Mouse (Mus musculus): ENCODE measurements around the gene Trmt2a. TPM values are rescaled to one million over a fixed set of nuclear protein-coding genes. Genes with fewer than 3 reads are reported as not detected.

The Trmt2a gene
- polyA plus RNA-seq (2015; fragmentation: Nextera tagmentation; extraction: Ambion mirVana): 117 and 119 TPM in 2 replicates

DNA sequence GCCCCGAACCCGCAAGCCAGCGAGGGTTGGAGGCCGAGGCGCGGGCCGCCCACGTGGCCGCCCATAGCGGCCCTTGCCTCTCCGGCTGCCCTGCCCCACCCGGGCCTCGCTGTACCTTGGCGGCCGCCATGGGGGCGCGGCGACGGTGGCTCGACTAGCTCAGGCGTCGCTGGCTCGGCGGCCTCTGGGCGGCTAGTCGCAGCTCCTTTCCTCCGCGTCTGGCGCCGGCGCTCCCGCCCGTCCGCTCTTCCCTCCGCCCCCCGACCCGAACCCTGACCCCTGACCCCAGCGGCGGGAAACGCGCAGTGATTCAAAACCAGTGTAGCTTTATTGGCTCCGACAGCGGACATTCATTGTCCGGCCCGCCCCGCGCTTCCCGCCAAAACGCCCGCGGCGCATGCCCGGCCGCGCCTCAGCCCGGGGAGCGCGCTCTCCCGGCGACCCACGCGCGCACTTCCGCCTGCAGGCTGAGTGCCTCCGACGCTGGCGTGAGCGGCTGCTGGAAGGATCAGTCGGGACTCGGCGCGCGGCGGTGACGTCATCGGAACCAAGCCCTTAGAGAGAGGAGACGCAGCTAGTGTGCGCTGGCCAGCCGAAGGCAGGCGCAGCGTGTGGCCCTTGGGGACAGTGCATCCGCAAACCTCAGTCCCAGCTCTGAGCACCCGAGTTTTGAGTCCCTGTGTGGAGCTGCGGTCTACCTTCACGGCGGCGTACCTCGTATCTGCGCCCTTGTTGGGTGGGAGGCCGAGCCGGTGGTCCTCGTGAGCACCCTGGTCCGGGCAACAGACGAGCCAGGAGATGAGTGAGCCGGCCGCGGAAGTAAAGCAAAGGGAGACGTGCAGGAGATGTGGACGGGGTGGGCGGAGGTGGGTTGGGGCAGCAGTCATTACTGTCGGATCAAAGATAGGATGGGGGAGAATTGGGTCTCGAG, at the start of gene Trmt2a, which contains the start of gene Ranbp1:
Trmt2a (plus strand) TSS at position 247 of the 931 bp plus-strand sequence.
Ranbp1 (minus strand) TSS at position 300 of the 931 bp plus-strand sequence.
- H3K4me1 ChIP-seq (ENCODE audit: insufficient read depth, low read length): peaks cover 33% of the 10 kb centered on the region
- WGBS: under 1% methylated on average over 100 of the region's 102 CpGs
- ATAC-seq (ENCODE audit: low FRiP score, low TSS enrichment): peak; percentile 97

DNA sequence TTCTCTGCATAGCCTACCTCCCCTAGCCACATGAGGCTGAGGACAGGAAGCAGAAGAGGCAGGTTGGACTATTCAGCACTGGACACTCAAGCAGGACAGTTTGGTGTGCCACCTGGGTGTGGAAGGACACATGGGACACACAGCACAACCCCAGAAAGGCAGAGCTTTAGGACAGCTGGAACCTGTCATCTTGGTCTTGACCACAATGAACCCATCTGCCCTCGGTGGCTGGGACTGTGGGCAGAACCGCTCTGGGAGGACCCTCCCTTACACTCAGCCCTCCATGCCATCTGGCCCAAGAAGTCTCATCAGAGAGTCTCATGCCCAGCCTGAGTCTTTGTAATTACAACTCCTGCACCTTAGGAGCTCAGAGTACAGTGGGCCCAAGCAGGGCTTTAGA, 48.4 kb upstream of the Trmt2a start:
- no peaks in the 10 kb centered on the region for H3K9me3 ChIP-seq (ENCODE audit: low read length)
- no peak overlapping the region for H3K27ac ChIP-seq (ENCODE audit: low read length)
- no peak overlapping the region for H3K4me3 ChIP-seq (ENCODE audit: low read length)
- WGBS: 42% methylated on average over 2 of the region's 2 CpGs
- no peaks in the 10 kb centered on the region for H3K36me3 ChIP-seq (ENCODE audit: insufficient read depth, low read length)
- no peak overlapping the region for H3K9ac ChIP-seq (replicated peaks; ENCODE audit: low read length)
- no peak for ATAC-seq (ENCODE audit: low FRiP score, low TSS enrichment)
- H3K4me2 ChIP-seq (replicated peaks; ENCODE audit: low read depth, low read length): no peak overlapping the region
- H3K4me1 ChIP-seq (ENCODE audit: insufficient read depth, low read length): peaks cover 29% of the 10 kb centered on the region
- H3K27me3 ChIP-seq (ENCODE audit: insufficient read depth, low read length): 0 out of 2 replicates have a peak, but pooled peaks cover 6% of the 10 kb centered on the region

More for the DNA sequence above, at the start of gene Trmt2a, which contains the start of gene Ranbp1:
- Histone ChIP-seq H3K9me3 (ENCODE audit: low read length) (no peaks in the 10 kb centered on the region), H3K4me2 (replicated peaks; ENCODE audit: low read depth, low read length) (peak within 1 kb of the TSS; percentile 70), H3K27ac (ENCODE audit: low read length) (peak within 1 kb of the TSS; percentile 94), H3K4me3 (ENCODE audit: low read length) (peak within 1 kb of the TSS; percentile 81), H3K9ac (replicated peaks; ENCODE audit: low read length) (peak within 1 kb of the TSS; percentile 93), H3K27me3 (ENCODE audit: insufficient read depth, low read length) (no peaks in the 10 kb centered on the region), H3K36me3 (ENCODE audit: insufficient read depth, low read length) (peaks cover 55% of the 10 kb centered on the region)

DNA sequence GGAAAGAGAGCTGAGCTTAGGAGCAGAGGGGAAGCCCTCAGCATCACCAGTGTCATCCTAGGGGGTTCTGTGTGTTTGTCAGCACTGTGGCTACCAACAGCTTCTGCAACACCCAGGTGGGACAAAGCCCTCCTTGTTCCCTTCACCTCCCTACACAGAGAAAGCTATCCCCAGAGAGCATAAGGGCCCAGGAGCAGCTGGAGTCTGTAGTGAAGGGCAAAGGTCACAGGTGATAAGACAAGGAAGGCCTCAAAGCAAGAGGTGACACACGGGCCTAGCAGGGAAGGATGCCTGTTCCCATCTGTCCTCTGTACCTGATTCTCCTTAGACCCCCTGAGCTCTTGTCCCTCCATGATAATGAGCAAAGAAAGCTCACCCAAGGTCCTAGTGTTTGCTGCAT, 46.9 kb upstream of the Trmt2a start:
- no peak overlapping the region for H3K9ac ChIP-seq (replicated peaks; ENCODE audit: low read length)
- no peaks in the 10 kb centered on the region for H3K9me3 ChIP-seq (ENCODE audit: low read length)
- no peak overlapping the region for H3K4me2 ChIP-seq (replicated peaks; ENCODE audit: low read depth, low read length)
- no peaks in the 10 kb centered on the region for H3K36me3 ChIP-seq (ENCODE audit: insufficient read depth, low read length)
- peaks cover 27% of the 10 kb centered on the region for H3K4me1 ChIP-seq (ENCODE audit: insufficient read depth, low read length)
- 43% methylated on average over 1 of the region's 1 CpGs for WGBS
- ATAC-seq (ENCODE audit: low FRiP score, low TSS enrichment): no peak
- no peak overlapping the region for H3K27ac ChIP-seq (ENCODE audit: low read length)
- H3K27me3 ChIP-seq (ENCODE audit: insufficient read depth, low read length): 0 out of 2 replicates have a peak, but pooled peaks cover 3% of the 10 kb centered on the region
- H3K4me3 ChIP-seq (ENCODE audit: low read length): no peak overlapping the region

DNA sequence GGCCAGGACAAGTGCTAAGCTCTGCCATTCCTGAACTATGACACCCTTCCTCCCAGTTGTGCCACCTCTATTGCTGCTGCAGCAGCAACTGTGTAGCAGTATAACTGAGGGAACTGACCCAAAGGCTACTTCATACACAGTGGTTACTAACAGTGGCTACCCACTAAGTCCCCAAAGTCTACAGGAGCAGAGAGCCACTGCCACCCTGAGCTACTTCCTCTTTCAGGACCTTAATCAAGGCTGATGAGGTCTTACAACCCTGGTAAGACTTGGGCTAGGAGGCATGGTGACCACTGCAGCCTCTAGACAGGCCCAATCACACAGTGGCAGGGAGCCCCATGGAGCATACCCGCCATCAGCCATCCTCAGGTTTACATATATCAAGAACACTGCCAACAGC, 46.4 kb upstream of the Trmt2a start:
- Histone ChIP-seq H3K9me3 (ENCODE audit: low read length) (no peaks in the 10 kb centered on the region), H3K9ac (replicated peaks; ENCODE audit: low read length) (no peak overlapping the region), H3K4me1 (ENCODE audit: insufficient read depth, low read length) (peaks cover 27% of the 10 kb centered on the region), H3K4me2 (replicated peaks; ENCODE audit: low read depth, low read length) (no peak overlapping the region), H3K27ac (ENCODE audit: low read length) (no peak overlapping the region), H3K27me3 (ENCODE audit: insufficient read depth, low read length) (0 out of 2 replicates have a peak, but pooled peaks cover 3% of the 10 kb centered on the region), H3K36me3 (ENCODE audit: insufficient read depth, low read length) (no peaks in the 10 kb centered on the region), H3K4me3 (ENCODE audit: low read length) (no peak overlapping the region)
- 100% methylated on average over 1 of the region's 1 CpGs for WGBS
- ATAC-seq (ENCODE audit: low FRiP score, low TSS enrichment): no peak

DNA sequence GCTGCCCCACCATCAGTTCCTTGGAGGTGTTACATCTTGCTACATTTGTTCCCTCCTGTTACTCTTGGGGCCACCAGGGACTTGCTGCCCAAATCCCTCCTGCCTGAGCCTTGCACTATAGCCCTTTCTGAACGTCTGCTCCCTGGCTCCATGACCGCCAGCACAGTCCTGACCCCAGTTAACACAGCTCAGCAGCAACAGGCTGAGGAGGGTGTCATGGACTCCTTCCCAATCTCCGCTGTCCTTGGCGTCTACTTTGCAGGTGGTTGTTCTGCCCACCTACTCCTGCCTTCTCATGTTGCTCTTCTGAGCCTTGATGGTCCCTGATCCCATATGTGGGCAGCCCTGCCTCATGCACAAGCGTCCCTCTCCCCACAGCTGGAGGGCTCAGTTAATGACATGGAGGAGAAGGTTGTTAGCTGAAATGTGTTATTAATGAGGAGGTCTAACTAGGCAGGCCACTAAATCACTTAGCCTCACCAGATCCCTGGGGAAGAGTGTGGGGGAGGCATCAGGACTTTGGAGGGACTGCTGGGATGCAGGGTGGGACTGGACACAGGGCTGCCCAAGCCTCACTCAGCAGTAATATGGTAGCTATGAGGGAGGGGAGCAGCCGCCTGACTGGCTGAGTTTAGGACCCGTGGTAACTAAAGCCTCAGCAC, 44.9 kb upstream of the Trmt2a start:
- H3K9me3 ChIP-seq (ENCODE audit: low read length): no peaks in the 10 kb centered on the region
- 14% methylated on average over 7 of the region's 7 CpGs for WGBS
- no peaks in the 10 kb centered on the region for H3K36me3 ChIP-seq (ENCODE audit: insufficient read depth, low read length)
- peaks cover 23% of the 10 kb centered on the region for H3K4me1 ChIP-seq (ENCODE audit: insufficient read depth, low read length)
- H3K27me3 ChIP-seq (ENCODE audit: insufficient read depth, low read length): 0 out of 2 replicates have a peak, but pooled peaks cover 3% of the 10 kb centered on the region
- no peak overlapping the region for H3K4me3 ChIP-seq (ENCODE audit: low read length)
- peak; percentile 89 for ATAC-seq (ENCODE audit: low FRiP score, low TSS enrichment)
- no peak overlapping the region for H3K9ac ChIP-seq (replicated peaks; ENCODE audit: low read length)
- no peak overlapping the region for H3K4me2 ChIP-seq (replicated peaks; ENCODE audit: low read depth, low read length)
- H3K27ac ChIP-seq (ENCODE audit: low read length): peak overlapping the region; percentile 74; the same call in 1 of the 2 replicates

GRCm38 (mm10) chr16:18210701-18211416, 37.6 kb upstream of the Trmt2a start:
- Histone ChIP-seq H3K9me3 (ENCODE audit: low read length) (no peaks in the 10 kb centered on the region), H3K27ac (ENCODE audit: low read length) (no peak overlapping the region), H3K9ac (replicated peaks; ENCODE audit: low read length) (no peak overlapping the region), H3K36me3 (ENCODE audit: insufficient read depth, low read length) (no peaks in the 10 kb centered on the region), H3K4me3 (ENCODE audit: low read length) (no peak overlapping the region), H3K4me1 (ENCODE audit: insufficient read depth, low read length) (no peaks in the 10 kb centered on the region), H3K4me2 (replicated peaks; ENCODE audit: low read depth, low read length) (no peak overlapping the region), H3K27me3 (ENCODE audit: insufficient read depth, low read length) (no peaks in the 10 kb centered on the region)
- ATAC-seq (ENCODE audit: low FRiP score, low TSS enrichment): peak; percentile 16; the same call in 1 of the 2 replicates
- WGBS: 20% methylated on average over 8 of the region's 8 CpGs

DNA sequence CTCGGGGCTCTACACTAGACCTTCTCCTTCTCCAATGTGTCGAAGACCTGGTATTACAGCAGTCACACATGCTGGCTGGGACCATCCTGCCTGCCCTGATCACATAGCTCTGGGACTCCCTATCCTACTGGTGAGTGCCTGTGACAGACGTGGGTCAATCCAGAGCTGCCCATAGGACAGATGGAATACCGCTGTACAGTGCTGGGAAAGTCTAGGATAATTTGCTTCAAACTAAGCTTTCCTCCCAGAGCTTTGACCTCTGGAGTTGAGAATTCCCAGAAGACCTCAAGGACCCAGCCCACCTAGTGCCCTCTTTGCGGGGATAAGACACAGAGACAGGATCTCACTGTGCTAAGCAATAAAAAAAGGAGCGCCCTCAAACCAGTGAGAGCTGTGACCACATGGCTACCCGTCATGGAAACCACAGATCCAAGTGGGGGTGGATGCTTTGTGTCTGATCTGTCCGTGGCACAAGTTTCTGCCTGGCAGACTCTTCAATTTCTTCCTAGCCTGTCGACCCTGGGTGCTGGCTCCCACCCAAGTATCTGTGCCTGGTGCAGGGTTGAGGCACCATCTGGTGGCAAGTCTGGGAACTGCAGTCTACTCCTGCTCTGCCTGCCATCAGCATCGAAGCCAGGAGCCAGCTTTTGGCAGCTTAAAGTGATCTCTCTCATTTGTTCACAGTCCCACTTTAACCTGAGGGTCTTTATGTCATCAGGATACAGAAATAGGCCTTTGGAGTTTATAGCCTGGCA, 36.9 kb upstream of the Trmt2a start:
- WGBS: 41% methylated on average over 10 of the region's 10 CpGs
- no peaks in the 10 kb centered on the region for H3K9me3 ChIP-seq (ENCODE audit: low read length)
- H3K27ac ChIP-seq (ENCODE audit: low read length): no peak overlapping the region
- no peaks in the 10 kb centered on the region for H3K36me3 ChIP-seq (ENCODE audit: insufficient read depth, low read length)
- no peaks in the 10 kb centered on the region for H3K4me1 ChIP-seq (ENCODE audit: insufficient read depth, low read length)
- no peak overlapping the region for H3K4me2 ChIP-seq (replicated peaks; ENCODE audit: low read depth, low read length)
- no peaks in the 10 kb centered on the region for H3K27me3 ChIP-seq (ENCODE audit: insufficient read depth, low read length)
- H3K9ac ChIP-seq (replicated peaks; ENCODE audit: low read length): no peak overlapping the region
- no peak overlapping the region for H3K4me3 ChIP-seq (ENCODE audit: low read length)
- peak; percentile 57; the same call in 1 of the 2 replicates for ATAC-seq (ENCODE audit: low FRiP score, low TSS enrichment)

GRCm38 (mm10) chr16:18213689-18214088, 34.8 kb upstream of the Trmt2a start:
- Histone ChIP-seq H3K36me3 (ENCODE audit: insufficient read depth, low read length) (no peaks in the 10 kb centered on the region), H3K27me3 (ENCODE audit: insufficient read depth, low read length) (no peaks in the 10 kb centered on the region), H3K4me2 (replicated peaks; ENCODE audit: low read depth, low read length) (no peak overlapping the region), H3K4me3 (ENCODE audit: low read length) (no peak overlapping the region), H3K4me1 (ENCODE audit: insufficient read depth, low read length) (no peaks in the 10 kb centered on the region), H3K27ac (ENCODE audit: low read length) (no peak overlapping the region), H3K9me3 (ENCODE audit: low read length) (no peaks in the 10 kb centered on the region), H3K9ac (replicated peaks; ENCODE audit: low read length) (no peak overlapping the region)
- WGBS: 48% methylated on average over 6 of the region's 6 CpGs
- no peak for ATAC-seq (ENCODE audit: low FRiP score, low TSS enrichment)

DNA sequence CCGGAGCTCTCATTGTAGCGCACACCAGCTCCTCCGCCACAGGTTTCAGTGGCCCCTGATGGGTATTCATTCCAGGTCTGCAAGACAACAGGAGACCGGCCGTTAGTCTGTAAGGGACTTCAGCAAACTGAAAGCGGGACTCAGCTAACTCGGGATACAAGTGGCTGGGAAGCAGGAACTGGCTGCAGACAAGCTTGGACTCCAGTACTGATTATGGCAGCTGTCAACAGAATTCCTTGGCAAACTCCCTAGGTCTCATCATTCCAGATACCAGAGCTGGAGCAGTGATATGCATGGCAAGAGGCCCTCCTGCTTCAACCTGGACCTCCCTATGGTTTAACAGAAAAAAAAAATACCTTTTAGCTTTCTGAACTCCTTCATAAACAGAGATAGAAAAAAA, 33.6 kb upstream of the Trmt2a start:
- WGBS: 85% methylated on average over 7 of the region's 7 CpGs
- Histone ChIP-seq H3K4me2 (replicated peaks; ENCODE audit: low read depth, low read length) (no peak overlapping the region), H3K4me1 (ENCODE audit: insufficient read depth, low read length) (peaks cover 2% of the 10 kb centered on the region), H3K36me3 (ENCODE audit: insufficient read depth, low read length) (no peaks in the 10 kb centered on the region), H3K4me3 (ENCODE audit: low read length) (no peak overlapping the region), H3K27ac (ENCODE audit: low read length) (no peak overlapping the region), H3K27me3 (ENCODE audit: insufficient read depth, low read length) (no peaks in the 10 kb centered on the region), H3K9ac (replicated peaks; ENCODE audit: low read length) (no peak overlapping the region), H3K9me3 (ENCODE audit: low read length) (no peaks in the 10 kb centered on the region)
- no peak for ATAC-seq (ENCODE audit: low FRiP score, low TSS enrichment)
